Mouse (Mus musculus) activated CD4-positive, CD25-positive, alpha-beta regulatory T cell, adult 4 months (primary cell): ENCODE results near the gene Ap5z1. TPM values are rescaled to one million over a fixed set of nuclear protein-coding genes. Genes with fewer than 3 reads are reported as not detected.

Experiments used
- ATAC-seq: one replicate; pipeline ENCODE4 v1.8.0; 2017
- polyA plus RNA-seq, 2 experiments: library from polyadenylated mRNA; unstranded; fragments of 100-300 nt; shearing (Covaris generic); gene quantifications; one replicate each; pipeline ENCODE4 v1.2.1; 2017

Gene Ap5z1
- polyA plus RNA-seq, 2 experiments from 2014 or later = 12.0 to 24.8 TPM

- no peak for ATAC-seq
These were observed 11.9 kb downstream of the Ap5z1 start for GRCm38 (mm10) chr5:142475669-142476068.

DNA sequence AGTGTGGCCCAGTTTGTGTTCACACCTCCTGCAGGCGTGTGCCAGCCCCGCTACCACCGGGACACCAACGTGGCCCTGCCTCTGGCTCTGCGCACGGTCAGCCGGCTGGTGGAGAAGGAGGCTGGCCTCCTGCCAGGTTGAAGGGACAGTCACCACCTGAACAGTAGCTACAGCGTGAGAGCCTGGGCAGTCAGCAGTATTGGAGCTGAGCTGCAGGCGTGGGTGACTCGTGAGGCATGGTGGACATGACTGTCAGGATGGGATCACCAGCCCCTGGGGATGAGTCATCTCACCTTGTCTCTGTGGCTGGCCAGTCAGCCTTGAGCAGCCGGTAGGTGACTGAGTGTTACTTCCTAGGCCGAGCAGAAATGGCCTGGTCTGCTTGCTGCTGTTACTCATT is 13.6 kb downstream of the Ap5z1 start:
- no peak for ATAC-seq

- no peak for ATAC-seq
These were observed 14.3 kb downstream of the Ap5z1 start for GRCm38 (mm10) chr5:142477866-142478615.

DNA sequence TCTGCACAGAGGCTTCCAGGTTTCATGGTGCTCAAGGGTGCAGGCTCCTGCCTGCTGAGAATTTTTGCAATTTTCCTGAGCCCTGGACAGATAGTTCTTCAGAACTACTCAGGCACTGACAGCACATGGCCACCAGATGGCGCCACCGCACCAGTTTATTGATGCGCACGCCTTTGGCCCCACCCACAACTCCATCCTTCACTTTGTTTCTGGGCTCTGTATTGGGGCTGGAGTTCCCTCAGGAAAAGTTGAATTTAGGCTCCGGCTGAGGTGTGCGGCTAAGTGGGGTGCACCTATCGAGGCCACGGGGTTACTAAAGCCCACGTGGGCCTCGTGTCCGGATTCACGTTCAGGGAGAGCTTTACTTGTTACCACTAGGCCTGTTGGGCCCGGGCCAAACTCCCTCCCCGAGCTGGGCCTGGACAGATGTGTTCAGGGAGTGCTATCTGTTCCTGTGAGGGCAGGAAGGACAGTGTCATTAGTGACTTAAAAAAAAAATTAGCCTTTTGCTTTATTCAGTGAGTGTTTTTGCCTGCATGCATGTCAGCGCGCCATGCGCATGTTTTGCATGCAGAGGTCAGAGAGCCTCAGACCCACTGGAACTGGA is 15.2 kb downstream of the Ap5z1 start:
- ATAC-seq = peak; percentile 49

GRCm38 (mm10) chr5:142482512-142482911 is 18.8 kb downstream of the Ap5z1 start:
- ATAC-seq = no peak

GRCm38 (mm10) chr5:142483581-142483980 is 19.8 kb downstream of the Ap5z1 start:
- no peak for ATAC-seq

DNA sequence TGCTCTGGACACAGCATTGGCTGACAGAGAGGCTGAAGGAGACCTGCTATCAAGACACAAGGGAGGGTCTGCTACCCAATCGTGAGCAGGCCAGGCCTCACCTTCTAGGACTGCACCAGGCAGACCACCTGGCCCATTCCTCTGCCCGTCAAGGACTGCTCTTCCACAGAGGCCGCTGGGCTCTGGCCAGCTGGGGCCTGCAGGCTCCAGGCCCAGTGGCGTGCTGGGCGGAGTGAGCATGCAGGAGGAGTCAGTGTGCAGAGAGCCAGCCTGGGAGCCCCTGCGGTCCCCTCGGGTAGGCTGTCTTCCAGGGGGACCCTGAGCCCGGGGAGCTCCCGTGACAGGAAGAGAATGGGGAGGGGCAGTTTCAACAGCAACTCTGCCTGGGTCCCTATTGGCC is 22.9 kb downstream of the Ap5z1 start:
- ATAC-seq = no peak

DNA sequence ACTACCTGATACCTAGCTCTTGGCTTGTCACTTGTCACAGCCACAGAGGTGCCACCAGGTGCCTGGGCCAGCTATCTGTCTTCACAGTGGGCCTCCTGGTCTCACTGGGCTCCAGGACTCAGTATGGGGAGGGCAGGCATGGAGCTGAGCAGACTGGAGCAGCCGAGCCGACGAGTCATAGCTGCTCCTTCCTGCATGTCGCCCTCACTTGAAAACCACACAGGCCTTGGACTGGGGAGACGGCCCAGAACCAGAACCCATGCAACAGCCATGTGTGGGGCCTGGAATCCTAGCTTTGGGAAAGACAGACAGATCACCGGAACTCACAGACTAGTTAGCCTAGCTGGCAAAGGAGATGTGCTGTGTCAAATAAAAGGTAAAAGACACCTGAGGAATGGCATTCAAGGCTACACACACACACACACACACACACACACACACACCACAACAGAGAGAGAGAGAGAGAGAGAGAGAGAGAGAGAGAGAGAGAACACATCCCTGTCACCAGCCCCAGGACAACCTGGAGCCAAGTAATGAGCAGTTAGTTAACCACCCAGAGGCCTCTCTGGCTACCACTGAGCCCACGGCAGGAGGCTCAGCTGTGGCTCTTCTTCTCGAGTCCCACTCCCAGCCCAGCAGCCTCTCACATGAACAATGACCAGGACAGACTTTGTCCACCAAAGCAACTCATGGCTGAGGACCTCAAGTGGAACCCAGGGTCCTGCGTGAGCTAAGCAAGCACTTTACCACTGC is 26.4 kb downstream of the Ap5z1 start:
- no peak for ATAC-seq

DNA sequence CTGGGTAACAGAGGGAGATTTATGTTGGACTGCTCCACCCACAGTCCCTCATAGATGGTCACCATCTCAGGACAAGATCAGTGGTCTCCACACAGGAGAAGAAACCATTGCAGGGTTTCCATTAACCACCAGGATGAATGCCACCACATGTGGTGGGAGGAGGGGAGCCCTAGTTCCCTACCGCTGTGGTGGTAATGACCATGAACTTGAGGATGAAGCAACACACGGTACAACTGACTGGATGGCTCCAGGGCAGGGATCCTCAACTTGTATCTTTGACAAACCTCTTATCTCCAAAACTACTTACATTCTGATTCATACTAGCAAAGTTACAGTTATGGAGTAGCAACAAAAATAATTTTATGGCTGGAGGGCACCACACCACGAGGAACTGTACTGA is 29.6 kb downstream of the Ap5z1 start:
- ATAC-seq = no peak

- ATAC-seq = no peak
These were observed 31.8 kb downstream of the Ap5z1 start for GRCm38 (mm10) chr5:142495321-142496096.

DNA sequence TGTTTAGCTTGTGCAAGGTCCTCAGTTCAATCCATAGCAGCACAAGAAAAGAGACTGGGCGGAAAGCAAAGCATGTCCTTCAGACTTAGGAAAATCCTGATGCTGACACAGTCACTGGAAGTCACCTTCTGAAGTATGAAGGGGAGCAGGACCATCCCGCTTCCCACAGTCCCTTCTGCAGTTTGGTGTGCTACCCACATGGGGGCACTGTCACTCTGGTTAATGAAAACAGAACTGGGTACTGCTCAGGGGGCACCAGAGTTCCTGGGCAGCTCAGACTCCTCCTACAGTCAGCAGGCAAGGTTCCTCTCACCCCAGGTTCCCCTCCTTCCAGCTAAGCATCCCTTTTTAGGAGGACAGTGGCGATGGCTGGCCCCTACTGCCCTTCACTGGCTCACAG is 35.2 kb downstream of the Ap5z1 start:
- no peak for ATAC-seq

DNA sequence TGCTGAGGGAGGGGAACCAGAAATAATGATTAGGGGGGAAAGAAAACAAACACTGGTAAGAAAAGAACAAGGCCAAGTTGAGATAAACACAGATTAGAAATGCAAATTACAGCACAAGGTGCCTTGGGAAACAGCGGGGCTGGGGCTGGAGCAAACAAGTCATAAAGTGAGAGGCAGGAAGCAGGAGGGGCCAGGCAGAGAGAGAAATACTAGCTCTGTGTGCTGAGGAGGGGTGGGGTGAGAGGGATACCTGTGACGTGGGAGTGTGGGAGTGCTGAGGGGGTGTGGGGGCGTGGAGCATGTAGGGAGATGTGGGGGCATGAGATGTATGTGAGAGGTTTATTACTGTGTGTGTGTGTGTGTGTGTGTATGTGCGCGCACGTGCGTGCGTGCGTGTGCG is 37.2 kb downstream of the Ap5z1 start:
- no peak for ATAC-seq

DNA sequence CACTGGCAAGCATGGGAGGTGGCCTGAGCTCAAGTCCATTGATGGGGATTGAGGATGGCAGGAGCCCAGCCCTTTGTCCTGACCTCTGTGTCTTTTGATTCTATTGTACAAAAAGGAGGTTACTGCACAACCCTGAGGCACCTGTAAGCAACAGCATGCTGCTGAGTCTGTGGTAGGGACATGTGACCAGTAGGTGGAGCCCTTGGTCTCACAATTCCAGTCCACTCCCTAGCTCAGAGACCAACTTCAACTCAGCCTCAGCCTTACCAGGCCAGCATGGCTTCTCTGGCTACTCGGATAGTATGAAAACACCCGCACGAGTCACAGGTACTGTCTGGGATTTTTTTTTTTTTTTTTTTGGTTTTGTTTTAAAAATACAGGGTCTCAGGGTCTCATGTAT is 38.7 kb downstream of the Ap5z1 start:
- ATAC-seq = no peak

GRCm38 (mm10) chr5:142504175-142504574 is 40.4 kb downstream of the Ap5z1 start:
- ATAC-seq = no peak

DNA sequence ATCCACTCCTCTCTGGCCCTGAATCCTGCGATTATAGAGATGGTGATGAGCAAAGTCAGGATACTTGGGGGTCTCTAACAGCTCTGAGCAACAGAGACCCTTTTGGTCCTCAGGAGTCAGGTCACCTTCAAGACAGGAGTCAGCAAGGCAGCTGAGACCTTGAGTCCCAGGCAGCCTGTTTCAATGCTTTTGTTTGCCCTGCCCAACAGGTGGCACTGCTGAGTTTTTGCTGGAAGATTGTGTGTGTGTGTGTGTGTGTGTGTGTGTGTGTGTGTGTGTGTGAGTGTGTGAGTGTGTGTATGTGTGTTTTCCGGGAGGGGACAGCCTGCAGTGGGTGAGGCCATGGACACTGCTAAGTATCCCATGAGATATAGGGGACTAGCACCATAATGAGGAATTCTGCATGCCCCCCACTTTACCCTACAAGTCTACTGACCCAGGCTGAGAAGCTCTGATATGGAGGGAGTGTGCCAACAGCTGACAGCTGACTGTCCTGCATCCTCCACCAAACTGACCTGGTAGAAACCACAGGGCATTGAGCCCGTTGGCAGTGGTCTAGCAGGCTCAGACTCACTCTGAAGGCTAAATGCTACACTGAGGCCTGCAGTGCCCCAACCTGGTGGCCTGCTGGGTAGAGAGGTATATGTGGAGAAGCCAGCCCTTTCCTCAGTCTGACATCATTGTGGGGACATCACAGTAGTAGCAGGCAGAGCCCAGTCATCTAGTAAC is 42.1 kb downstream of the Ap5z1 start:
- no peak for ATAC-seq

DNA sequence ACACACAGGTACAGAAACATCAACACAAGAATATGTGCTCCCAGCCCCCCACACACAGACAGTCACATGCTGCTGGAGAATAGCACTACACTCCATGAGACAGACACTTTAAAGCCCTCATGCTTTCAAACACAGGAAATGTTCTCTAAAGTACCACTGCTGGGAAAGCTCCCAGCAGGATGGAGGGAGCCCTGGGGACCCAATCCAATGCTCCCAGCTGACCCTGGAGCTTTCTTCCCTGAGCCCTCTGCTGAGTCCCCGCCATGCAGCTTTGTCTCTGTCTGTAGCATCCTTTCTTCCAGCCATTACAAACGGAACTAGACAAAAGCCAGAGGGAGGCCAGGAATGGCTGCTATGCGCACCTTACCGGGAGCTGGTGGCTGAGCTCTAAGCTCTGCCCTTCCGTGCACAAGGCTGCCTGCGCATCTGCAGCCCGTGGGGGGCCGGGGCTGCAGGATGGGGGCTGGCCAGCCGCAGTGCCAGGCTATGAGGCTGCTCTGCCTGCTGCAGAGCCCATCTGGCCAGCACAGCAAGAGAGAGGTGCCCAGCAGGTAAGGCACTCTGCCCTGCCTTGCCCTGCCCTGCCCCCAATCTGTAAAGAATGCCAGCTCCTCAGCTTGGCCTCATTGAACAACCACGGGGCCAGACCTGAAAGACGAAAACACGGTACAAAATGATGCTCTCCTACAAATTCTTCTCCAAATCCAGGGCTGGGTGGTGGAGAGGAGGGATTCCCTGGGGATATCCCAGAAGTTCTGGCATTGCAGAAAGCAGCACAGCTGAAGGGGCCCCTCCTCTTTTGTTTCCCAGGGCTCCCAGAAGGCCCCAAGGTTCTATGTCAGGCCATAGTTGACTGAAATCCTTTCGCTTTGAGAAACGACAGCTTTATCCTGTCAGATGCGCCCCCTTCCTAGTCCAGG is 45.7 kb downstream of the Ap5z1 start:
- ATAC-seq = no peak

DNA sequence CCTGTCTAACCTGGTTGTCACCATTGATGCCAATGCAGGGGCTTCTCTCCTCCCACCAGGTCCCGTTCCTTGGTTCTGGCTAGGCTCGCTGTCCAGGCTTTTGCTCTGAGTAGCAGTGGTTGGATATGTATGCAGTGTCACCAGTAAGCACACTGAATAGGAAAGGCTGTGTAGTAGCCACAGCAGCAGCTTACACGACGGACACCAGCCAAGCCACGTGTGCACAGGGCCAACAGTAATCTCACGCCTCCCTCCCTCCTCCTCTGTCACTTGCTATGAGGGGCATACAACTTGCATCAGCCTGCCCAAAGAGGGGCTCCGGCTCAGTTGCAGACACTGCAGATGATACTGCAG is 46.3 kb downstream of the Ap5z1 start:
- no peak for ATAC-seq

DNA sequence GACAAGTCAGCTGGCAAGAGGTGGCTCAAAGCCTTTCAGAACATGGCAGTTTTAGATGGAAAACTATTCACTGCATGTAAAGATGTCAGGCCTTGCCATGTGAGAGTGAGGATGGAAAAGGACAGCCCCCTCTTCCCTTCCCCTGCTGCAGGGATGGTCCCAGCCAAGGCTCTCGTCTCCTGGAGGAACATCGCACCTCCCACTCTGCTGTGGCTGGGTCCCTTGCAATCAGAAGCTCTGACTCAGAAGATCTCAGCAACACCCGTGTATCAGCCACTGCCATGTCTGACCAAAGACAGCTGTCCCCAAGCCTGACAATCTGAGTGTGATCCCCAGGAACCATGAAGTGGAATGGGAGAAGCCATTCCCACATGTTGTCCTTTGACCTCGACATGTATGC is 48.4 kb downstream of the Ap5z1 start:
- ATAC-seq = no peak

- ATAC-seq = no peak
These were observed 55.2 kb downstream of the Ap5z1 start for GRCm38 (mm10) chr5:142518973-142519372.

DNA sequence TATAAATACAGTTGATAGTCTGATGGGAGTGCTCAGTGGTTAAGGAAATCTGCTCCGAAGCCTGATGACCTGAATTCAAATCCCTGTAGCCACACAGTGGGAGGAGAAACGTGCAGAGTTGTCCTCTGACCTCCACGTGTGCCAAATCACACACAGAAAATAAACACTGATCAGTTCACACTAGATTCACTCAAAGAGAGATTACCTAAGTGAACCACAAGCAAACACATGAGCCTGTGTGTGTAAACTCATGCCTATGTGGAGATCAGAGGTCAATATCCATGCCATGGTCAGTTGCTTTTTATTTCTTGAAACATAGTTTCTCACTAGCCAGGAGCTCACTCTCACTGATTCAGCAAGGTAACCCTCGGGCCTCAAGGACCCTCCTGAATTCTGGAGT is 56.6 kb downstream of the Ap5z1 start:
- no peak for ATAC-seq

- ATAC-seq = no peak
These were observed 57.6 kb downstream of the Ap5z1 start for GRCm38 (mm10) chr5:142521195-142521866.
